In genomic region chr4:44071741-44072145, GRCm38 (mm10) we compare ENCODE assay signal across 8 mouse cellular contexts. TPM values are rescaled to one million over a fixed set of nuclear protein-coding genes. Genes with fewer than 3 reads are reported as not detected.
DNase-seq lines count a peak whose midpoint lies in the region; ATAC-seq and TF ChIP-seq lines count a peak whose summit lies in the region.

No protein-coding gene starts in this region.

- DNase-seq in frontal cortex, postnatal 14 days (ENCODE audit: low spot score in 2 of 2) = no peak
- peak; percentile 79 for DNase-seq in MEL-GATA-1-ER (ENCODE audit: extremely low read depth, low read depth)
- peak; percentile 10 for DNase-seq in forelimb bud, embryonic 11.5 days (ENCODE audit: low read depth, low spot score)
- no peak for DNase-seq in limb, embryonic 14.5 days (ENCODE audit: low spot score)
- no peak for DNase-seq in urinary bladder, postnatal 25 days (ENCODE audit: low spot score)
- no peak for DNase-seq in spleen, adult 12 weeks (ENCODE audit: low spot score)

- peak overlapping the region; percentile 81 for H3K9ac ChIP-seq in limb, embryonic 14.5 days (ENCODE audit: low read depth, low read length, severe bottlenecking)
- H3K9ac ChIP-seq in neural tube, embryonic 15.5 days (replicated peaks) = peak overlapping the region; percentile 95

- peaks cover under 1% of the 10 kb centered on the region; the same call in 1 of the 2 replicates for H3K36me3 ChIP-seq in limb, embryonic 14.5 days (ENCODE audit: control insufficient read depth, insufficient read depth, low read length)
- H3K36me3 ChIP-seq in neural tube, embryonic 15.5 days = no peaks in the 10 kb centered on the region

- 8% methylated on average over 11 of the region's 11 CpGs for WGBS in limb, embryonic 14.5 days
- 4% methylated on average over 11 of the region's 11 CpGs for WGBS in neural tube, embryonic 15.5 days

- no peak for TF ChIP-seq POLR2A in limb, embryonic 14.5 days (IDR thresholded peaks at IDR 0.05; ENCODE audit: borderline replicate concordance, extremely low read depth, insufficient read depth, insufficient read length)

- H3K4me1 ChIP-seq in limb, embryonic 14.5 days (ENCODE audit: control insufficient read depth, insufficient read depth, low read length) = peaks cover 8% of the 10 kb centered on the region; the same call in 1 of the 2 replicates
- peaks cover 29% of the 10 kb centered on the region for H3K4me1 ChIP-seq in neural tube, embryonic 15.5 days

- peak overlapping the region; percentile 92 for H3K4me3 ChIP-seq in limb, embryonic 14.5 days (replicated peaks; ENCODE audit: low read length)
- H3K4me3 ChIP-seq in neural tube, embryonic 15.5 days (replicated peaks) = peak overlapping the region; percentile 88

- H3K27ac ChIP-seq in limb, embryonic 14.5 days (replicated peaks; ENCODE audit: low read depth, low read length) = no peak overlapping the region
- peak overlapping the region; percentile 89 for H3K27ac ChIP-seq in neural tube, embryonic 15.5 days (replicated peaks)

- H3K9me3 ChIP-seq in limb, embryonic 14.5 days (ENCODE audit: control insufficient read depth, low read length) = no peaks in the 10 kb centered on the region
- no peaks in the 10 kb centered on the region for H3K9me3 ChIP-seq in neural tube, embryonic 15.5 days (replicated peaks)

- peak overlapping the region; percentile 79 for H3K4me2 ChIP-seq in limb, embryonic 14.5 days (replicated peaks; ENCODE audit: low read depth, low read length, severe bottlenecking)
- peak overlapping the region; percentile 71 for H3K4me2 ChIP-seq in neural tube, embryonic 15.5 days

- peak; percentile 42 for ATAC-seq in frontal cortex, adult (ENCODE audit: low TSS enrichment)
- no peak for ATAC-seq in limb, embryonic 14.5 days (ENCODE audit: low FRiP score, low read depth)
- ATAC-seq in neural tube, embryonic 15.5 days (ENCODE audit: low FRiP score) = peak; percentile 32; the same call in 1 of the 2 replicates

- H3K27me3 ChIP-seq in limb, embryonic 14.5 days (ENCODE audit: control insufficient read depth, insufficient read depth, low read length) = no peaks in the 10 kb centered on the region
- no peaks in the 10 kb centered on the region for H3K27me3 ChIP-seq in neural tube, embryonic 15.5 days (replicated peaks)

RNA-seq across cellular contexts. Expression of gene Gne, which starts 12.2 kb away (rescaled TPM):
- polyA plus RNA-seq in limb, embryonic 14.5 days (2012; rRNA removed) = 13.8 and 18.1 TPM in 2 replicates
- 27.3 and 27.8 TPM in 2 replicates for polyA plus RNA-seq in limb, embryonic 14.5 days (2014; fragmentation: Nextera tagmentation; extraction: Ambion mirVana)
- 27.2 and 30.9 TPM in 2 replicates for polyA plus RNA-seq in neural tube, embryonic 15.5 days (2015; fragmentation: Nextera tagmentation; extraction: Ambion mirVana)

Comparison
In these comparisons a context has a peak if more than half of its experiments do, and no peak if none do; other contexts are left out.
1. DNase-seq: peak in MEL-GATA-1-ER (single experiment) and forelimb bud, embryonic 11.5 days (single experiment); none in frontal cortex, postnatal 14 days (0 of 2), limb, embryonic 14.5 days (single experiment), urinary bladder, postnatal 25 days (single experiment) and spleen, adult 12 weeks (single experiment).